Mouse (Mus musculus) v-Abl transformed pro-B cells (cell line): Measurements from ENCODE around the gene Ccdc188.

Experiments used
- in situ Hi-C, 2 experiments: fragments of 400-800 bp; cut with MboI; formaldehyde crosslinking; loops; one replicate each; pipeline ENCODE4 v1.15.1; 2025; ENCODE audit not compliant: unreplicated experiment in 2 of 2

The Ccdc188 gene

DNA sequence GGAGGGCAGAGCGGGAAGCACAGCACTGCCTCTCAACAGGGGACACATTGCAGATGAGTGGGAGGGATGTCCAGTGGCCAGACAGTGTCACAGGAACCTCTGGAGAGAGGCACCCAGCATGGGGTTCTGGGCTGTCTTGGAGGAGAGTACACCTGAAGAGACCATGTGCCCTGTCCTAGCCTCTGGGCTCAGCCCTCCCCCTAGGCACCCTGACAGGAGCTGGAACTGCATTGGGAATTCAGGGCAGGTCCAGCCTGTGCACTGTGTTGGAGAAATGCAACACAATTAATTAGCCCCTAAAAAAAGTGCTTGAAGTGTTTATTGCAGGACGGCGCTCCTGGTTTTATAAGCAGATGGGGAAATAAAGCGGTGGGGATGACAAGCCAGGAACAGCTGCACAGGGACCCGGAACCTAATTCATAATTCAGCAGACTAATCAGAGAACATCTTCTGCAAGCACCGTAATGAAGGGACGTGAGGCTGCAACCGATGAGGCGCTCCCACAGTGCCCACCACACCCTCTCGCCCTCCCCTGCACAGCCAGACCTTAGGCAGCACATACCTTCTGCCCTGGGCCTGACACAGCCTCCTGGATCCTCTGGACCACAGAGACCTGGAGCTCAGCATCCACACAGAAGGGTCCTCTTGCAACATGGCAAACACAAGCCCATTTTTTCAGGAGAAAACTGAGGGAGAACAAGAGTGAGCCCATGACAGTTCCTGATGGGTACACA lies 19.1 kb upstream of the Ccdc188 start:
- in situ Hi-C loops, result no loop called here

DNA sequence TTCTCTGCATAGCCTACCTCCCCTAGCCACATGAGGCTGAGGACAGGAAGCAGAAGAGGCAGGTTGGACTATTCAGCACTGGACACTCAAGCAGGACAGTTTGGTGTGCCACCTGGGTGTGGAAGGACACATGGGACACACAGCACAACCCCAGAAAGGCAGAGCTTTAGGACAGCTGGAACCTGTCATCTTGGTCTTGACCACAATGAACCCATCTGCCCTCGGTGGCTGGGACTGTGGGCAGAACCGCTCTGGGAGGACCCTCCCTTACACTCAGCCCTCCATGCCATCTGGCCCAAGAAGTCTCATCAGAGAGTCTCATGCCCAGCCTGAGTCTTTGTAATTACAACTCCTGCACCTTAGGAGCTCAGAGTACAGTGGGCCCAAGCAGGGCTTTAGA lies 17.6 kb upstream of the Ccdc188 start:
- in situ Hi-C loops, result no loop called here

DNA sequence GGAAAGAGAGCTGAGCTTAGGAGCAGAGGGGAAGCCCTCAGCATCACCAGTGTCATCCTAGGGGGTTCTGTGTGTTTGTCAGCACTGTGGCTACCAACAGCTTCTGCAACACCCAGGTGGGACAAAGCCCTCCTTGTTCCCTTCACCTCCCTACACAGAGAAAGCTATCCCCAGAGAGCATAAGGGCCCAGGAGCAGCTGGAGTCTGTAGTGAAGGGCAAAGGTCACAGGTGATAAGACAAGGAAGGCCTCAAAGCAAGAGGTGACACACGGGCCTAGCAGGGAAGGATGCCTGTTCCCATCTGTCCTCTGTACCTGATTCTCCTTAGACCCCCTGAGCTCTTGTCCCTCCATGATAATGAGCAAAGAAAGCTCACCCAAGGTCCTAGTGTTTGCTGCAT lies 16.1 kb upstream of the Ccdc188 start:
- in situ Hi-C loops, result no loop called here

DNA sequence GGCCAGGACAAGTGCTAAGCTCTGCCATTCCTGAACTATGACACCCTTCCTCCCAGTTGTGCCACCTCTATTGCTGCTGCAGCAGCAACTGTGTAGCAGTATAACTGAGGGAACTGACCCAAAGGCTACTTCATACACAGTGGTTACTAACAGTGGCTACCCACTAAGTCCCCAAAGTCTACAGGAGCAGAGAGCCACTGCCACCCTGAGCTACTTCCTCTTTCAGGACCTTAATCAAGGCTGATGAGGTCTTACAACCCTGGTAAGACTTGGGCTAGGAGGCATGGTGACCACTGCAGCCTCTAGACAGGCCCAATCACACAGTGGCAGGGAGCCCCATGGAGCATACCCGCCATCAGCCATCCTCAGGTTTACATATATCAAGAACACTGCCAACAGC lies 15.6 kb upstream of the Ccdc188 start:
- in situ Hi-C loops, result no loop called here

DNA sequence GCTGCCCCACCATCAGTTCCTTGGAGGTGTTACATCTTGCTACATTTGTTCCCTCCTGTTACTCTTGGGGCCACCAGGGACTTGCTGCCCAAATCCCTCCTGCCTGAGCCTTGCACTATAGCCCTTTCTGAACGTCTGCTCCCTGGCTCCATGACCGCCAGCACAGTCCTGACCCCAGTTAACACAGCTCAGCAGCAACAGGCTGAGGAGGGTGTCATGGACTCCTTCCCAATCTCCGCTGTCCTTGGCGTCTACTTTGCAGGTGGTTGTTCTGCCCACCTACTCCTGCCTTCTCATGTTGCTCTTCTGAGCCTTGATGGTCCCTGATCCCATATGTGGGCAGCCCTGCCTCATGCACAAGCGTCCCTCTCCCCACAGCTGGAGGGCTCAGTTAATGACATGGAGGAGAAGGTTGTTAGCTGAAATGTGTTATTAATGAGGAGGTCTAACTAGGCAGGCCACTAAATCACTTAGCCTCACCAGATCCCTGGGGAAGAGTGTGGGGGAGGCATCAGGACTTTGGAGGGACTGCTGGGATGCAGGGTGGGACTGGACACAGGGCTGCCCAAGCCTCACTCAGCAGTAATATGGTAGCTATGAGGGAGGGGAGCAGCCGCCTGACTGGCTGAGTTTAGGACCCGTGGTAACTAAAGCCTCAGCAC lies 14.1 kb upstream of the Ccdc188 start:
- in situ Hi-C loops, result no loop called here

DNA sequence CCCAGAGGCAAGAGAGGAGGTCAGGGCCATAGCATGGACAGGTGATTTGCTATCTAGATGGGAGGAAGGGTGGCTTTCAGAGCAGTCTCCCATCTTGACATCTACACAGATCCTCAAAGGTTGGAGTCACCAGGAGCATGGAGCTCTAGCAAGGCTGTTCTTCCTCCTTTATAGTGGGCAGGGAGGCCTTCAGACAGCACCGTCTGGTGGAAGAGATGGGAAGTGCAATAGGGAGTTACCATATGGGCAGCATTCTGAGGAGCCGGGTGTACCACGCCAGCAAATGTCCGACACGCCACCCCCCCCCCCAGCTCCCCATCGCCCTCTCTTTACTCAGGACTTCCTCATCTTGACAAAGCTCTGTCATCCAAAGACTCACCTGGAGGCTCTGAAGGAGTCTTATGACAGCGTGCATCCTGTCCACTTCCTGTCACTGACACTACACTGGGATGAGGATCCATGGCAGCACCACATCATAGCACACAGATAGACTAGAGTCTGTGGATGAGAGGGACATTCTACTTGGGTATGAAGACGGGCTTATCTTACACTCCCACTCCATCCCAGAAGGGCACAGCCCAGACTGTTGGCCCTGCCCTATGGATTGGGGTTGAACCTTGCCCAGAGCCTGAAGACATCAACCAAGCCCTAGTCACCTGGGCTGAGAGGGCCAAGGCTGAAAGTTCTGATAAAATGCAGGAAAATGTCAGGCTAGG lies 6.8 kb upstream of the Ccdc188 start:
- in situ Hi-C loops, result loop anchor here (5.0 kb wide), 6 partner anchors 34 to 159 kb away; partner anchors contain the start of gene Dgcr6 (in 2 of the 2)

DNA sequence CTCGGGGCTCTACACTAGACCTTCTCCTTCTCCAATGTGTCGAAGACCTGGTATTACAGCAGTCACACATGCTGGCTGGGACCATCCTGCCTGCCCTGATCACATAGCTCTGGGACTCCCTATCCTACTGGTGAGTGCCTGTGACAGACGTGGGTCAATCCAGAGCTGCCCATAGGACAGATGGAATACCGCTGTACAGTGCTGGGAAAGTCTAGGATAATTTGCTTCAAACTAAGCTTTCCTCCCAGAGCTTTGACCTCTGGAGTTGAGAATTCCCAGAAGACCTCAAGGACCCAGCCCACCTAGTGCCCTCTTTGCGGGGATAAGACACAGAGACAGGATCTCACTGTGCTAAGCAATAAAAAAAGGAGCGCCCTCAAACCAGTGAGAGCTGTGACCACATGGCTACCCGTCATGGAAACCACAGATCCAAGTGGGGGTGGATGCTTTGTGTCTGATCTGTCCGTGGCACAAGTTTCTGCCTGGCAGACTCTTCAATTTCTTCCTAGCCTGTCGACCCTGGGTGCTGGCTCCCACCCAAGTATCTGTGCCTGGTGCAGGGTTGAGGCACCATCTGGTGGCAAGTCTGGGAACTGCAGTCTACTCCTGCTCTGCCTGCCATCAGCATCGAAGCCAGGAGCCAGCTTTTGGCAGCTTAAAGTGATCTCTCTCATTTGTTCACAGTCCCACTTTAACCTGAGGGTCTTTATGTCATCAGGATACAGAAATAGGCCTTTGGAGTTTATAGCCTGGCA lies 6.1 kb upstream of the Ccdc188 start:
- in situ Hi-C loops, result loop anchor here (5.0 kb wide), 6 partner anchors 34 to 159 kb away; partner anchors contain the start of gene Dgcr6 (in 2 of the 2)

DNA sequence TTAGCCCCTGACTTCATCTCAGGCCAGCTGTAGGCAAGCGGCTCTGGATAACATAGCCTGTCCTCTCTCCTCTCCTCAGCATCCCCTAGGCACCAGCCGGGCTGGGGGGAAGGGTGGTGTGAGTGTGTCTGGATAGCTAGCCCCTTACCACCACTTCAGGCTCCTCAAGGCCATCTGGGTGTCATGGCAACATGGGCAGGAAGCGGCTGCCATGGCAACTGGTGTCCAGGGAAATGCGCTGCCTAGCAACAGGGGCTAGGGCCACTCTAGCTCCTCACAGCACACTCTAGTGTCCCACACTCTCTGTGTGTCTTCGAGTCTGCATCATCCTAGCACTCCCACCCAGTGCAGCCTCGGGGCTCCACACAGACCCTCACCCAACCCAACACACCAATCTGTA lies 4.0 kb upstream of the Ccdc188 start:
- in situ Hi-C loops, result loop anchor here (5.0 kb wide), 6 partner anchors 36 to 161 kb away; partner anchors contain the start of gene Dgcr6 (in 2 of the 2)

DNA sequence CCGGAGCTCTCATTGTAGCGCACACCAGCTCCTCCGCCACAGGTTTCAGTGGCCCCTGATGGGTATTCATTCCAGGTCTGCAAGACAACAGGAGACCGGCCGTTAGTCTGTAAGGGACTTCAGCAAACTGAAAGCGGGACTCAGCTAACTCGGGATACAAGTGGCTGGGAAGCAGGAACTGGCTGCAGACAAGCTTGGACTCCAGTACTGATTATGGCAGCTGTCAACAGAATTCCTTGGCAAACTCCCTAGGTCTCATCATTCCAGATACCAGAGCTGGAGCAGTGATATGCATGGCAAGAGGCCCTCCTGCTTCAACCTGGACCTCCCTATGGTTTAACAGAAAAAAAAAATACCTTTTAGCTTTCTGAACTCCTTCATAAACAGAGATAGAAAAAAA lies 2.8 kb upstream of the Ccdc188 start:
- in situ Hi-C loops, result loop anchor here (5.0 kb wide), 7 partner anchors 38 to 163 kb away; partner anchors contain the start of gene Dgcr6 (in 2 of the 2)

DNA sequence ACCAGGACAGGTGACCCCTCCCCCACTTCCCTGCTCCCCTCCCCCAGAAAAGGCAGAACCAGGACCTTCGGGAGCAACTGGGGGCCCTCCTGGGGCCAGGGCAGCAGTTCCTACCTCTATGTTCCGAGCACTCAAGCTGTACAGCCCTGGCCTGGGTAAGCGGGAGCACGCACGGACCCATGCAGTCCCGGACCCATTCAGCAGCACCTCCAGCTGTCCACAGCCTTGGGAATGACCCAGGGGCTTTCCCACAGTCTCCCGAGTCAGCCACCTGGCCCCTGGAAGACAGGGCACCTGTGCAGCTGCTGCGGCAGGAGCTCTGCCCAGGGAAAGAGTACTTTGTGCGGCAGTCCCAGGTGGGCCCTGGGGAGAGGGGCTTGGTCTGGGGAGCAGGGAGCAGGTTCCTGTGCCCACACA lies 909 bp downstream of the Ccdc188 start:
- in situ Hi-C loops, result loop anchor here in 1 of 2 experiments (5.0 kb wide), 1 partner anchor 44 kb away; no protein-coding TSS in a partner anchor

DNA sequence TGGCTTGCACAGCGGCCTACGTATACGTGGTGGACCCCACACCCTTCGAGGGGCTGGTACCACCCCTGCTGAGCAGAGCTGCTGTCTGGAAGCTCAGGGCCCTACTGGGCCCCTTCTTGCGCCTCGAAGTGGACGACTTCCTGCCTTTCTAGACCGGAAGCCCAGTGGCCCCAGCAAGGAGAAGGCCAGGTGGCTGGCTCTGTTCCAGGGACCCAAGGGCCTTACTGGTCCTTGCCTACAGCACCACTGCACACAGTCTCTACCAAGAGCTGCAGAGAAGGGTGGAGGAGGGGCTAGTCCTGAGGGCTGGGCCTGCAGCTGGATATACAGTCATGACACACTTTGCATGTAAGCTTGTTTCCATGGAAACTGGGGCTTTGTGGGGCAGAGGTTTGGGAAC lies 2.3 kb downstream of the Ccdc188 start:
- in situ Hi-C loops, result no loop called here

DNA sequence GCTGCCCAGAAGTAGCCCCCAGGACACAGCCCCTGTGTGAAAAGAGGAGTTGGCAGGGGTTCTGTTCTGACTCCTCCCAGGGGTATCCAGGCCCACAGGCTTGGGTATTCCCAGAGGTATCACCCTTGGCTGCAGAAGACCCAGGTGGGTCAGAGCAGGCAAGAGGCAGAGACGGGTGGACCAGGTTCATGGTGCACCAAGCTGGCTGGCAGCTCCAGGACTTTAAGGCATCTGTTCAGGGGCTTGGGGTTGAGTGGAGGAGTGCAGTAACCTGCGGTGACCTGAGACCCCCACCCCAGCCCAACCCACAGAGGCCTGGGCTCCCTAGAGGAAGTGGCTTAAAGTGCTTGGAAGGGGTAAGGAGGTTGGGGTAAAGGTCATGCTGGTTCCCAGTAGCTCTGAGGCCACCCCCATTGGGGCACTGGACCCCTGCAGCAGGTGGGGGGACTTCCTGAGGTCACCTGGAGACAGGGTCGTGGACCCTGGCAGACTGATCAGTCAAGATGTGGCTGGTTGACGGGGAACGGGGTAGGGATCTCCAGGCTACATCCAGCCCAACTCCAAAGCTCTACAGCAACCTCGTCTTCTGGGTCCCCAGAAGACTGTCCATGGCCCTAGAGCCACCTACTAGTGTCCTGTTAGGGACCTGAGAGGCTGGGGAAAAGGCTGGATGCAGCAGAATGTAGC lies 3.3 kb downstream of the Ccdc188 start:
- in situ Hi-C loops, result no loop called here

DNA sequence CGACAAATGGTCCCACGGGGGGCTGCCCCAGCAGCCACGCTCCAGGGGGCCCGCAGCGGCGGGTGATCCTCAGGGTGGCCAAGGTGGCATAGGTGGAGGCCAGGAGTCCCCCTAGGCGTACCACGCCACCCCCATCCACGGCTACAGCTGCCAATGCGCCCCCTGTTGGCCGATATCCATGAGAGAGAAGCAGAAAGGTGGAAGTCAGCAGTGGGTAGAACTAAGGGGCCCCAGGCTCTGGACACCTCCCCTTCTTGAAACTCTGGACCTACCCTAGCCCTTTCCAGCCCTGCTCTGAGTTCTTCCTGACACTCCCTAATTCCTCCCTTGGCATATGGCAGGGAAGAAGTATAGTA lies 3.8 kb downstream of the Ccdc188 start:
- in situ Hi-C loops, result no loop called here

DNA sequence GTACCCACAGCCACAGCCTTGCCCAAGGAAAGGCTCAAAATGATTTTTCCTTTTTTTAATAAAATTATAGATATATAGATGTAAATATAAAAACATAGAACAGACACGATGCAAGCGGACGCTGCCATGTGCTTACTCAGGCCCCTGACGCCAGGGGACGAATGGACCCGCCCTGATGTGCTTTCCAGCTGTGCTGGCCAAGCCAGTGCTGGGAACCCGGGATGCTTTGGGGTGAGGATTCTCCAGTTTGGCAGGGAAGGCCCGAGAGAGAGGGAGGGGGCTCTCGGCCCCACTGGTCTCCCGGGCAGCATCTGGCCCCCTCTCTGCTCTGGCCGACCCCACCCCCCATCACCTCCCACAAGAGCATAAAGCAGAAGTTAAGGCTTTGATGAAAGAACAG lies 4.5 kb downstream of the Ccdc188 start:
- in situ Hi-C loops, result no loop called here

DNA sequence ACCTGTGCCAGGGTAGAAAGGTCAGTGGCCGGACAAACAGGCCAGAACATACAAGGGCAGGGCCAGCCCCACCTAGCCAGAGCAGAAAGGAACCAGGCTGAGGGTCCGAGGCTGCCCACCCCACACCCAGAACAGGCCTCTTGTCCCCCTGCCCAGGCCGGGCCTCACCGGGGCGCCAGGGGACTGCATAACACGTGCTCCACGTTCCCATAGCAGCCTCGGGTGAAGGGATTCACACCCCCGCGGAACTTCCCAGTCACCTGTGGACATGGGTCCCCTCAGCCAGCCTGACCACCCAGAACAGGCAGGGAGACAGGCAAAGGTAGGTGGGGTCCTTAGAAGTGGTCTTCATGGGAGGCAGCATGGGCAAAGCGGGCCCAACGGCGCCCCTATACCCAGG lies 9.5 kb downstream of the Ccdc188 start:
- in situ Hi-C loops, result no loop called here

DNA sequence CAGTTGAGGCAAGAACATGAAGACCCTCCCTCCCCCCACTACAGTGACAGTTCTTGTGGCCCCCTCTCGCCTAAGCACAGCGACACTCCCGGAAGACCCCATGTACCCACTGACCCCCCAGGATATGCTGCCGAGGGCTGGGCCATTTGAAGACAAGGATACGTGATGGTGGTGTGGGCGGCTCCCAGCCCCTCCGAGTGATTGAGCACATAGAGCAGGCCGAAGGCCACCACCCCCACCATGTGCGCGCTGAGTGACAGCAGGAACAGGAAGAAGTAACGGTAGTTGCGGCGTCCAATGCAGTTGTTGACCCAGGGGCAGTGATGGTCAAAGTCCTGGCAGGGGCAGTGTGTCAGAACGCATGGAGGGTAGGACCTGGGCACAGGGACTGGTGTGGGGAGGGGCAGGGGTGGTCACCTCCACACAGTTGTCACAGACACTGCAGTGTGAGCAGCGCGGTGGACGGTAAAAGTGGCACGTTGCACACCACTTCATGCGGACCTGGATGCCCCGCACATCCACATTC lies 10.3 kb downstream of the Ccdc188 start:
- in situ Hi-C loops, result no loop called here

DNA sequence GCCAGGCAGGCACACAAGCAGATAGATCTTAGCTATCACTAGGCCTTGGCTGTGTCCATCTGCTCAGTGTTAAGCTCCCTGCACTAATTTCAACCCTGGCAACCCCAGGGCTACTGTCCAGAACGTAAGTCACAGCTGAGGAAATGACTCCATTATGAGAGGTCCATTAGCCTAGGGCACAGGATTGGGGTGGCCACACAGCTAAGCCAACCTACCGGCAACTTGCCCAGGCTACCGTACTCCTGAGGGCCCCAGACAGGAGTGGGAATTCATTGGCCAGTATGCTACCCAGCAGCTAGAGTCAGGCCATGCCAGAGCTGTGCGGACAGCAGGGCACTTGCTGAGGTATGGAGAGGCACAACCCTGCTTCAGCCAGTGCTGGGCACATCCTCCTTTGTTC lies 11.2 kb downstream of the Ccdc188 start:
- in situ Hi-C loops, result no loop called here

DNA sequence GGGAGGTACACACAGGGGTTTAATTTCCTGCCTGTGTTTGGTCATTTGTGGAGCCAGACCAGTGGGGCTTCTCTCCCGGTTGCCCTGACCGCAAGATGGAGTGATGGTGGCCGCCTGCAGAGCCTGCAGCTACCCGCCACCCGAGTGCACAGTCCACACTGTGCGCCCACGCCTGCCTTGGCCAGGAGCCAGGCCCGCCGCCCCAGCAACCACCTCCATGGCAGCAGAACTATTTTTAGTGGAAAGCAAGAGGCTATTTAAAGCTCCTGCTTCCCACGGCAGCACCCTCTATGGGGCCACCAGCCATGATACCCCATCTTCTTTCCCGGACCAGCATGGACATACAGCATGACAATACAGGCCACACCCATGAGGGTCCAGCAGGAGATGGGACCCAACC lies 11.9 kb downstream of the Ccdc188 start:
- in situ Hi-C loops, result no loop called here

DNA sequence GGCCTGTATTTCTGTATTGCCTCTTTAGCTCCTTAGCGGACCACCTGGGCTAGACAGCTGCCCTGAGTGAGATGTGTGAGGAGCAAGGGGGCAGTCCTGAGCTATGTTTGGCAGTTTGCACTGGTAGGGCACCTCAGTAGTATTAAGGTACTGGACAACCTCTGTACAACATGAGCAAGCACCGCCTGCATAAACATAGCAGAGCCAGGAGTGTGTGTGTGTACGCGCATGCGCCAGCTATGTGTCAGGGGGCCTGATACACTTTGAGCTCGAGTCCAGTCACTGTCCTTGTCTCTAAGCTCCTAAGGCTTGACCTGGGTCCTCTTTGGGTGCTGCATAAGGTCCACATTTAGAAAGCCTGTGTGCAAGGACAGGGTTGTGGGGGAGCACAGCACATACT lies 12.9 kb downstream of the Ccdc188 start:
- in situ Hi-C loops, result no loop called here

DNA sequence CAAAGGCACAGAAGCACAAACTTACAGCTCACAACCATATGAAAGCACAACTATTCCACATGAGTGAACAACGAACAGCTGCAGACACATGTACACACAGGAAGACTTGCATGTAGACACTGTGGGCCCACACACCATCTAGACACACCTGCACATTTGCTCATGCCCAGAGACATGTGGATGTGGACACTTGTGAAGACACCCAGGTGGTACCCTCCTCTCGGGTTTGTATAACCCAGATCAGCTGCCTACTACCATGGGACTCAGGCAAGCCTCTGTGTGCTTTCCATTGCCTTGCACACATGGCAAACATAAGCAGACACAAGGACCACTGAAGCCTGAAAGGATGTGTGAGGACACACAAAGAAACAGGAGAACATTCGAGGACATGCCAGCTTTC lies 13.4 kb downstream of the Ccdc188 start:
- in situ Hi-C loops, result no loop called here
